Mouse (Mus musculus): ENCODE measurements at regions not wholly inside any gene's neighbourhood (a gene's known extent, or its start where the extent isn't known, plus 50 kb on each side); places are given as distances from the start of the nearest gene placed in this dataset.
A peak's percentile ranks its signal among the peaks of the same experiment; 100 is the strongest.

DNA sequence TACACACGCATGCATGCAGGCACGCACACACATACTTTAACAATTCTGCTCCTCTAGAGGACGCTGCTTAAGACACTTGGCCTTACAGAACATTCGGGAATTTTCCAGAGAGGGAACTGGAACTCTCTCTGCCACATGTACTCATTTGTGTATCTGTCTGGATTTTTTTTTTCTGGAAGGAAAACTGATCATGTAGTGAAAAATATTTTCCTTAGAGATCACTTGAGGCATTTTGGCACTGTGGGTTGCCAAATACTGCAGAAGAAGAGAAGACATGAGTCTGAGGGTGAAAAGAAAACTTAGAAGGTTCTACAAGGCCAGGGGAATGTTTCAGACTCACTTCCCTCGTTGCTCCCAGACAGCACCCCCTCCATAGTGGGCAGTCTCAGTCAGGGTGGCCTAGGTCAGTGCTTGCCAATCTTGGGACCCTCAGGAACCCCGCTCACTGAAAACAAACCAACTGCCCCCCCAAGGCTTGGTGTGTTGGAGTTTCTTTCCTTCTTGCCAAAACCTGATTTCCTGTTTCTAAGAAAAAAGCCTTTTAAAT lies 203.0 kb downstream of the Gm12728 start:
- Histone ChIP-seq H3K36me3 (ENCODE audit: control insufficient read depth, insufficient read depth, low read length) (no peaks in the 10 kb centered on the region), H3K4me1 (ENCODE audit: control insufficient read depth, insufficient read depth, low read length) (peaks cover 27% of the 10 kb centered on the region), H3K27me3 (ENCODE audit: control insufficient read depth, insufficient read depth, low read length) (no peaks in the 10 kb centered on the region), H3K9ac (ENCODE audit: low read depth, low read length, severe bottlenecking) (no peak overlapping the region), H3K4me3 (replicated peaks; ENCODE audit: low read length) (no peak overlapping the region), H3K27ac (replicated peaks; ENCODE audit: low read depth, low read length) (no peak overlapping the region; the same call in none of the 2 replicates), H3K4me2 (replicated peaks; ENCODE audit: low read depth, low read length, severe bottlenecking) (no peak overlapping the region), H3K9me3 (ENCODE audit: control insufficient read depth, low read length) (no peaks in the 10 kb centered on the region)
- TF ChIP-seq POLR2A (IDR thresholded peaks at IDR 0.05; ENCODE audit: borderline replicate concordance, extremely low read depth, insufficient read depth, insufficient read length): no peak
- 59% methylated on average over 6 of the region's 6 CpGs for WGBS
- no peak for ATAC-seq (ENCODE audit: low FRiP score, low read depth)
- DNase-seq (ENCODE audit: low spot score): peak; percentile 33

DNA sequence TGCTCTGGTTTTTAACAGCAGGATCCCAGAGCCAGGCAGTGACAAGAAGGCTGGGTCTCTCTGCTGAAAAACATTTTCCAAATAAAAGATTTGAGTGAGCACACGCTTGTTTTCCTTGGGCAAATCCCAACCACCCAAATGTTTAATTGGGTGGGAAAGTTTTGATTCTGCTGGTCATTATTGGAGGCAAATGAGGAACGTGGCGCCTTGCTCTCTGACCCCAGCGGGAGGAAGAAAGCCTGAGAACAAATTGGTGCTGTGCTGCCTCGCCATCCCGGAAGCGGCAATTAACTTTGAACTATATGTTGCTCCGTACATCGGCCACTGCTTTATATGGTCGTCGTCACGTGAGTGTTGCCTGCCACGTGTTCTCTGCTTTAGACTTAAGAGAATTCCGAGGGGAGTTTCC lies 204.7 kb downstream of the Gm12728 start:
- Histone ChIP-seq H3K9me3 (ENCODE audit: control insufficient read depth, low read length) (no peaks in the 10 kb centered on the region), H3K9ac (ENCODE audit: low read depth, low read length, severe bottlenecking) (no peak overlapping the region), H3K27ac (replicated peaks; ENCODE audit: low read depth, low read length) (peak overlapping the region; percentile 34; the same call in 1 of the 2 replicates), H3K4me2 (replicated peaks; ENCODE audit: low read depth, low read length, severe bottlenecking) (no peak overlapping the region), H3K27me3 (ENCODE audit: control insufficient read depth, insufficient read depth, low read length) (no peaks in the 10 kb centered on the region), H3K4me1 (ENCODE audit: control insufficient read depth, insufficient read depth, low read length) (peaks cover 23% of the 10 kb centered on the region), H3K36me3 (ENCODE audit: control insufficient read depth, insufficient read depth, low read length) (no peaks in the 10 kb centered on the region), H3K4me3 (replicated peaks; ENCODE audit: low read length) (no peak overlapping the region)
- WGBS: 31% methylated on average over 14 of the region's 14 CpGs
- ATAC-seq (ENCODE audit: low FRiP score, low read depth) (peak; percentile 37; the same call in 1 of the 2 replicates), DNase-seq (ENCODE audit: low spot score) (peak; percentile 47)
- TF ChIP-seq POLR2A (IDR thresholded peaks at IDR 0.05; ENCODE audit: borderline replicate concordance, extremely low read depth, insufficient read depth, insufficient read length): no peak

DNA sequence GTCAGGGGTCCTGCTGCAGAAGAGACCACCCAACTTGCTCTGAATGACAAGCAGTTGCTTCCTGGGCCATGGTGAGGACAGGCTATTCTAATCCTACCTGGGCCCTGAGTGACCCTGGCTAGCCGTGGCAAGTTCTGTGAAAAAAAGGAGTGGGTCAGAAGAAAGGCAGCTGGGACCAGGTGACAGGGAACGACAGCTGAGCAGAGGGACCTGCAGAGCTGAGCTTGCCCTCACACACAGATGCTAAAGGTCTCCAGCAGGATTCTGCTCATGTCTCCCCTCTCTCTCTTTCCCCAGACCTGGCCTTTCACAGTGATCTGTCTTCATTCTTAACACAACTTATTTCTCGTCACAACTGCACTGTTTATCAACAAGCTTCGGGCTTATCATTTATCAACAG lies 206.4 kb downstream of the Gm12728 start:
- DNase-seq (ENCODE audit: low spot score) (no peak), ATAC-seq (ENCODE audit: low FRiP score, low read depth) (no peak)
- no peak for TF ChIP-seq POLR2A (IDR thresholded peaks at IDR 0.05; ENCODE audit: borderline replicate concordance, extremely low read depth, insufficient read depth, insufficient read length)
- no peak overlapping the region for H3K4me3 ChIP-seq (replicated peaks; ENCODE audit: low read length)
- H3K9me3 ChIP-seq (ENCODE audit: control insufficient read depth, low read length): no peaks in the 10 kb centered on the region
- H3K4me2 ChIP-seq (replicated peaks; ENCODE audit: low read depth, low read length, severe bottlenecking): no peak overlapping the region
- 73% methylated on average over 4 of the region's 4 CpGs for WGBS
- no peaks in the 10 kb centered on the region for H3K36me3 ChIP-seq (ENCODE audit: control insufficient read depth, insufficient read depth, low read length)
- H3K27me3 ChIP-seq (ENCODE audit: control insufficient read depth, insufficient read depth, low read length): no peaks in the 10 kb centered on the region
- H3K4me1 ChIP-seq (ENCODE audit: control insufficient read depth, insufficient read depth, low read length): peaks cover 23% of the 10 kb centered on the region
- H3K9ac ChIP-seq (ENCODE audit: low read depth, low read length, severe bottlenecking): no peak overlapping the region
- H3K27ac ChIP-seq (replicated peaks; ENCODE audit: low read depth, low read length): no peak overlapping the region

- Histone ChIP-seq H3K27ac (replicated peaks; ENCODE audit: low read depth, low read length) (no peak overlapping the region), H3K9me3 (ENCODE audit: control insufficient read depth, low read length) (no peaks in the 10 kb centered on the region), H3K36me3 (ENCODE audit: control insufficient read depth, insufficient read depth, low read length) (no peaks in the 10 kb centered on the region), H3K4me1 (ENCODE audit: control insufficient read depth, insufficient read depth, low read length) (peaks cover 23% of the 10 kb centered on the region), H3K4me3 (replicated peaks; ENCODE audit: low read length) (no peak overlapping the region), H3K4me2 (replicated peaks; ENCODE audit: low read depth, low read length, severe bottlenecking) (no peak overlapping the region), H3K27me3 (ENCODE audit: control insufficient read depth, insufficient read depth, low read length) (no peaks in the 10 kb centered on the region), H3K9ac (ENCODE audit: low read depth, low read length, severe bottlenecking) (no peak overlapping the region)
- no peak for TF ChIP-seq POLR2A (IDR thresholded peaks at IDR 0.05; ENCODE audit: borderline replicate concordance, extremely low read depth, insufficient read depth, insufficient read length)
- ATAC-seq (ENCODE audit: low FRiP score, low read depth) (no peak), DNase-seq (ENCODE audit: low spot score) (no peak)
- WGBS: 65% methylated on average over 3 of the region's 3 CpGs
Observed at GRCm38 (mm10) chr4:105996893-105997630, 207.4 kb downstream of the Gm12728 start.

GRCm38 (mm10) chr4:106002516-106002915 lies 212.8 kb downstream of the Gm12728 start:
- DNase-seq (ENCODE audit: low spot score) (no peak), ATAC-seq (ENCODE audit: low FRiP score, low read depth) (no peak)
- no peaks in the 10 kb centered on the region for H3K4me1 ChIP-seq (ENCODE audit: control insufficient read depth, insufficient read depth, low read length)
- H3K4me2 ChIP-seq (replicated peaks; ENCODE audit: low read depth, low read length, severe bottlenecking): no peak overlapping the region
- H3K9ac ChIP-seq (ENCODE audit: low read depth, low read length, severe bottlenecking): no peak overlapping the region
- no peaks in the 10 kb centered on the region for H3K36me3 ChIP-seq (ENCODE audit: control insufficient read depth, insufficient read depth, low read length)
- 84% methylated on average over 3 of the region's 3 CpGs for WGBS
- no peaks in the 10 kb centered on the region for H3K27me3 ChIP-seq (ENCODE audit: control insufficient read depth, insufficient read depth, low read length)
- no peak overlapping the region for H3K27ac ChIP-seq (replicated peaks; ENCODE audit: low read depth, low read length)
- no peak for TF ChIP-seq POLR2A (IDR thresholded peaks at IDR 0.05; ENCODE audit: borderline replicate concordance, extremely low read depth, insufficient read depth, insufficient read length)
- H3K4me3 ChIP-seq (replicated peaks; ENCODE audit: low read length): no peak overlapping the region
- H3K9me3 ChIP-seq (ENCODE audit: control insufficient read depth, low read length): no peaks in the 10 kb centered on the region
